Mouse (Mus musculus) stomach, postnatal 0 days (tissue): Measurements from ENCODE around the gene Clec4n. TPM values are rescaled to one million over a fixed set of nuclear protein-coding genes. Genes with fewer than 3 reads are reported as not detected.
"Not testable (repeated sequence)": the region's sequence is repeated elsewhere in the genome, so short reads cannot be mapped to it uniquely, and the experiment has no call there.

Experiments
- ATAC-seq: fragments of 200-750 bp; cut with Nextera tagmentation; 2 replicates; pipeline ENCODE4 v1.8.0; 2017; ENCODE audit not compliant: low FRiP score, low TSS enrichment
- DNase-seq: peaks from one replicate; pipeline ENCODE4 v3.0.0-alpha.2; 2016; ENCODE audit warnings: low spot score
- H3K27ac ChIP-seq: fragments of 300-500 bp; sonication (generic); replicated peaks from 2 replicates; pipeline ENCODE4 v1.5.1; 2014; ENCODE audit warnings: mild to moderate bottlenecking, control low read depth
- H3K27me3 ChIP-seq: fragments of 300-500 bp; sonication (generic); 2 replicates; pipeline ENCODE4 v1.6.1; 2014; ENCODE audit warnings: low read length; ENCODE audit not compliant: control insufficient read depth, insufficient read depth
- H3K36me3 ChIP-seq: fragments of 300-500 bp; sonication (generic); 2 replicates; pipeline ENCODE4 v1.6.1; 2014; ENCODE audit warnings: low read length, mixed read lengths; ENCODE audit not compliant: control insufficient read depth, insufficient read depth
- H3K4me1 ChIP-seq: fragments of 300-500 bp; sonication (generic); replicated peaks from 2 replicates; pipeline ENCODE4 v1.6.1; 2014; ENCODE audit warnings: antibody characterized with exemption; ENCODE audit not compliant: control insufficient read depth, insufficient read depth
- H3K4me2 ChIP-seq: fragments of 300-500 bp; sonication (generic); replicated peaks from 2 replicates; pipeline ENCODE4 v1.6.1; 2014; ENCODE audit warnings: low read depth, mild to moderate bottlenecking, control low read depth, moderate library complexity
- H3K4me3 ChIP-seq: fragments of 300-500 bp; sonication (generic); 2 replicates; pipeline ENCODE4 v1.5.1; 2014; ENCODE audit warnings: low read depth, low read length, control low read depth
- H3K9ac ChIP-seq: fragments of 300-500 bp; sonication (generic); 2 replicates; pipeline ENCODE4 v1.6.1; 2014; ENCODE audit warnings: mild to moderate bottlenecking, low read length, control low read depth, mixed read lengths
- H3K9me3 ChIP-seq: fragments of 300-500 bp; sonication (generic); 2 replicates; pipeline ENCODE4 v1.6.1; 2016; ENCODE audit warnings: low read length; ENCODE audit not compliant: control insufficient read depth
- CTCF ChIP-seq: IDR thresholded peaks from 2 replicates; pipeline ENCODE4 v1.5.1; 2016; ENCODE audit warnings: antibody characterized with exemption, low read depth, mild to moderate bottlenecking, moderate library complexity
- EP300 ChIP-seq: optimal IDR thresholded peaks from 2 replicates; pipeline ENCODE3; 2016; ENCODE audit warnings: antibody characterized with exemption
- WGBS: fragments of 180-500 bp; shearing (Covaris S2); extraction: QIAGEN DNeasy Blood & Tissue Kit; methylation state at CpG from one replicate; pipeline ENCODE4 v1.1.7; 2014; 5-methylcytosine and 5-hydroxymethylcytosine counted together
- polyA plus RNA-seq: library from polyadenylated mRNA; unstranded; fragments of >200 nt; fragmentation: Nextera tagmentation; extraction: Ambion mirVana; gene quantifications from 2 replicates; pipeline ENCODE4 v1.2.1, GENCODE M21; 2015

The Clec4n gene
- polyA plus RNA-seq, 1 experiment from 2014 or later: 6.4 TPM

DNA sequence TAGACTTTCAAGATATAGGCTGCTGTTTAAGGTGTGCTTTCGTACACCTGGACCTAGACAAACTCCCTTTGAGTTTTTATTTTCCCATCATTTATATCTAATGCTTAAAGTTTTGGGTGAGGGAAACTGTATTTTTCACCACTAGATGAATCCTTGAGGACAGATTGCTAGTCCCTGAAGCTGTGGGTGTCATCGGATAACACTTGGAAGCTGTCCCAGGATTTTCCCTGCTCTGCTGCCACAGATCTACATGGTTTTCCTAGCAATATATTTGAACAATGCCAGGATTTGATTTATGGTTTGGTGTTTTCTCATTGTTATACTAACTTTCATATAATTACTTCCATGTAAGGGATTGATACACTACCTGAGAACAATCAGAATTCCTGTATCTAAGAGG lies 49.8 kb downstream of the Clec4n start:
- H3K27me3 ChIP-seq: no peaks in the 10 kb centered on the region
- H3K9me3 ChIP-seq: no peaks in the 10 kb centered on the region
- no peak overlapping the region for H3K4me2 ChIP-seq
- H3K27ac ChIP-seq: no peak overlapping the region
- H3K4me3 ChIP-seq: no peak overlapping the region
- ATAC-seq (no peak), DNase-seq (no peak)
- TF ChIP-seq EP300 (no peak), CTCF (no peak)
- 88% methylated on average over 2 of the region's 2 CpGs for WGBS
- H3K36me3 ChIP-seq: no peaks in the 10 kb centered on the region
- H3K4me1 ChIP-seq: no peaks in the 10 kb centered on the region
- H3K9ac ChIP-seq: no peak overlapping the region

DNA sequence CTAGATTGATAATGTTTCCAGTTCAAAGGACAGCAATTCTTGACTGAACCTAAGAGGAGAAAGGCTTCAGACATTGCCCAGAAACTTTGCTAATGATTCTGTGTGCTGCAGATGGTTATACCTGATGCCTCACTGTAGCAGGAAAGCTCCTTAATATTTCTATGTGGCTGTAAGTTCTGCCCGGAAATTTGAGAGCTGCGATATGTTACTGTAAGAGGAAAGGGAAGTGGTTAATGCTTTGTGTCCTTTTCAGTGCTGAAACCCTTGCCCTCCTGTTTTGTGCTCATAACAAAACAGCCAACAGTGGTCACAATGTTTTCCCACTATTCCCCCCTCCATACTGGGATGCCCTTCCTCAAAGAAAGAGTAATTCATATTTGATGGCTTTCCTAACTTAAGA lies 56.7 kb downstream of the Clec4n start:
- no peak for TF ChIP-seq EP300
- TF ChIP-seq CTCF: no peak
- Histone ChIP-seq H3K9ac (no peak overlapping the region), H3K36me3 (no peaks in the 10 kb centered on the region), H3K27ac (no peak overlapping the region), H3K4me2 (no peak overlapping the region), H3K9me3 (no peaks in the 10 kb centered on the region), H3K4me1 (no peaks in the 10 kb centered on the region), H3K27me3 (no peaks in the 10 kb centered on the region), H3K4me3 (no peak overlapping the region)
- no peak for DNase-seq
- 78% methylated on average over 2 of the region's 2 CpGs for WGBS
- no peak for ATAC-seq

DNA sequence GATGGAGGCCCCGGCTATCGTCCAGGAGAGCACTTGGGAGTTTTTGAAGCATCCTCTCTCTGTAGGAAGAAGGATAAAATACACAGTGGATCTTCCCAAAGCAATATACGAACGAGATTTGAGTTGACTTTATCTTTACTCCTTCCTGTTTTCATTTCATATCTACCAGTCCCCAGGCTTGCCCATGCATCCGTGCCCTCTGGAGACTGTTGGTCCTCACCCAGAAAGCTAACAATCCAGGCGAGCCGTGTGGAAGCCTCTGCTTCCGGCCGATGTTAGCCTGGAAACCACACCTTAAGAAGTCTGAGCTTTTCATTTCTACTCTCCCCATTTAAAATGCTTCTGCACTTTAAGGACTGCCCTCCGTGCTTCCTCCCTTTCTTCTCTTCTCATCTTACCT lies 59.3 kb downstream of the Clec4n start:
- WGBS: 64% methylated on average over 10 of the region's 10 CpGs
- ATAC-seq (no peak), DNase-seq (no peak)
- Histone ChIP-seq H3K36me3 (no peaks in the 10 kb centered on the region), H3K9me3 (no peaks in the 10 kb centered on the region), H3K27me3 (no peaks in the 10 kb centered on the region), H3K4me2 (no peak overlapping the region), H3K4me3 (no peak overlapping the region), H3K27ac (no peak overlapping the region), H3K9ac (no peak overlapping the region), H3K4me1 (no peaks in the 10 kb centered on the region)
- TF ChIP-seq EP300 (no peak), CTCF (no peak)

DNA sequence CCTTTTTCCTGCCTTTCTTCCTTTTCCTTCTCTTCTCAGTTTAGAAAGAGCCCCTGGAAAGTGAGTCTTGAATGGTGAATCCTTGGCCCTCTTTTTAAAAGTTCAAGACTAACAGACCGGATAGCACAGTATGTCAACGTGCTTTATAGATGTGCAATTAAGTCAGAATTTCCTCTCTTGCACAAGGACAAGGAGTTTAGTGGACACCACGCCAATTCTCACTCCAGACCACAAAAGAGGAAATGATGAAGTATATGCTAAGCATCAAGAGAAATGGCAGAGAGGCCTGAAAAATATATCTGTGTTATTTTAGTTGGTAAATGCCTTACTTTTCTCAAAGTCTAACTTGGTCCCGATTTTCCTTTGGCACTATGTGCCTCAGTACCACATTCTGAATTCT lies 60.1 kb downstream of the Clec4n start, which contains the start of gene Clec4e:
TSS of gene Clec4e (minus strand) at position 118 of the 400 bp plus-strand sequence.
- WGBS: 73% methylated on average over 4 of the region's 4 CpGs
- no peak for ATAC-seq
- H3K9me3 ChIP-seq: no peaks in the 10 kb centered on the region
- no peak for DNase-seq
- H3K36me3 ChIP-seq: no peaks in the 10 kb centered on the region
- no peak within 1 kb of the TSS for H3K9ac ChIP-seq
- TF ChIP-seq CTCF (no peak), EP300 (no peak)
- no peaks in the 10 kb centered on the region for H3K27me3 ChIP-seq
- H3K4me1 ChIP-seq: no peaks in the 10 kb centered on the region
- H3K4me2 ChIP-seq: no peak within 1 kb of the TSS
- H3K4me3 ChIP-seq: no peak within 1 kb of the TSS
- no peak within 1 kb of the TSS for H3K27ac ChIP-seq

DNA sequence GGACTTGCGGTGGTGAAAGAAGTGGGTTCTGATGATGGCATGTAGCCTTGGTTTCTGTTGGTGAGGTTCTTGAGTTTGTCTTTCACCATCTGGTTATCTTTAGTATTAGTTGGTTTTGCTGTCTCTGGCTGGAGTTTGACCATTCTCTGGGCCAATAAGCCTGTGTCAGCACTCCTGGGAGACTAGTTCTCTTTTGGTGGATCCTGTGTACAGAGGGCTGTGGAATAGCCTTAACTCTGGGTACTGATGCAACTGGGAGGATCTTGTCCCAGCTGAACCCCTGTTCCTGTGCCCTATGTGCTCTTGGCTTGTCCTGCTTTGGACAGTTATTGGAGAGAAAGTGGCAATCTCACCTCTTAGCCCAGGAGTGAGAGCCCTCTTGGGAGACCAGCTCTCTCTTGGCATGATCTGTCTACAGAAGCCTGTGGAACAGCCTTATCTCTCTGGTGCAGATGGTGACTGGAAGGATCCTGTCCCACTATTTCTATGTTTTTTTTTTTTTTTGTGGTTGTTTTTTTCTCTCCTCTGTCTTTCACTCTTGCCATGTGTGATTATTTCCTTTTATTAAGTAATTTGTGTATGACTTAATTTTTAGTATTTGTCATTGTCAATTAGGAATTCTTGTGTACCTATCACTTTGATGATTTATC lies 63.2 kb downstream of the Clec4n start:
- Histone ChIP-seq H3K27me3 (no peaks in the 10 kb centered on the region), H3K9me3 (no peaks in the 10 kb centered on the region), H3K27ac (no peak overlapping the region), H3K4me2 (no peak overlapping the region), H3K4me1 (no peaks in the 10 kb centered on the region), H3K9ac (no peak overlapping the region), H3K4me3 (no peak overlapping the region), H3K36me3 (no peaks in the 10 kb centered on the region)
- TF ChIP-seq EP300 (no peak), CTCF (no peak)
- DNase-seq (no peak), ATAC-seq (no peak)
- WGBS: 87% methylated on average over 1 of the region's 1 CpGs

DNA sequence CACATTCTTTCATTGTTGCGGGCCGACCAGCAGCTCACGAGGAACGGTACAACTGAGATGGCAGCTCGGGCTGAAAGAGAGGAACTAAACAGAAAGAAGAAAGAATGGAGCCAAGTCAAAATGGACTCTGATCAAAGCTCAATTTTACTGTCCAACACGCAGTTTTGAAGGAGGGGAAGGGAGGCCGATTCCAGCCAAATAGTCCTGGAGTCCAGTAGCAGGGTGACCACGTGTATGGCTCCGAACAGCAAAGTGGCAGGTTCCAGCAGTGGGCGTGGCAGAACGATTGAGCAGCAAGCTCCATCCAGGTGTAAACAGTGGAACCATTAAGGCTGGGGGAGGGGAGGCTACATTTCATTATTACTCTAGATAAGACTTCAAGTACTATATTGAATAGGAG lies 63.9 kb downstream of the Clec4n start:
- not testable (repeated sequence) for H3K9me3 ChIP-seq, ATAC-seq, H3K4me3 ChIP-seq, H3K27ac ChIP-seq, H3K9ac ChIP-seq, H3K36me3 ChIP-seq, DNase-seq, H3K4me1 ChIP-seq, H3K4me2 ChIP-seq, H3K27me3 ChIP-seq
- WGBS: 84% methylated on average over 11 of the region's 11 CpGs

Other genes starting within 250 kb of the Clec4n start
- not detected in 2 replicates for gene Clec4a4, start 239.5 kb upstream of the Clec4n start, polyA plus RNA-seq
- 0.13 TPM in 1 of 2 replicates, not detected in the other for gene Clec4b1, start 179.9 kb upstream of the Clec4n start, polyA plus RNA-seq
- 7.7 and 8.5 TPM in 2 replicates for gene Clec4a2, start 123.4 kb upstream of the Clec4n start, polyA plus RNA-seq
- gene Clec4b2, start 57.0 kb upstream of the Clec4n start, polyA plus RNA-seq: not detected in 2 replicates
- 0.11 TPM in 2 replicates for gene Clec4d, start 32.3 kb downstream of the Clec4n start, polyA plus RNA-seq
- gene Clec4e, start 60.0 kb downstream of the Clec4n start, polyA plus RNA-seq: not detected in 2 replicates
- not detected in 2 replicates for gene Vmn2r19, start 78.5 kb downstream of the Clec4n start, polyA plus RNA-seq
- 0.01 TPM in 1 of 2 replicates, not detected in the other for gene Vmn2r20, start 188.3 kb downstream of the Clec4n start, polyA plus RNA-seq